Mouse (Mus musculus): ENCODE data around the gene Nat8.

GRCm38 (mm10) chr6:85848140-85848539 is 16.3 kb upstream of the Nat8 start:
- TF ChIP-seq CTCF (IDR thresholded peaks at IDR 0.05; ENCODE audit: borderline replicate concordance, extremely low read depth, insufficient read depth, insufficient read length) (no peak), POLR2A (IDR thresholded peaks at IDR 0.05; ENCODE audit: borderline replicate concordance, extremely low read depth, insufficient read depth, insufficient read length, poor library complexity, severe bottlenecking) (no peak)
